Mouse (Mus musculus): ENCODE measurements at regions not wholly inside any gene's neighbourhood (a gene's known extent, or its start where the extent isn't known, plus 50 kb on each side); places are given as distances from the start of the nearest gene placed in this dataset.

DNA sequence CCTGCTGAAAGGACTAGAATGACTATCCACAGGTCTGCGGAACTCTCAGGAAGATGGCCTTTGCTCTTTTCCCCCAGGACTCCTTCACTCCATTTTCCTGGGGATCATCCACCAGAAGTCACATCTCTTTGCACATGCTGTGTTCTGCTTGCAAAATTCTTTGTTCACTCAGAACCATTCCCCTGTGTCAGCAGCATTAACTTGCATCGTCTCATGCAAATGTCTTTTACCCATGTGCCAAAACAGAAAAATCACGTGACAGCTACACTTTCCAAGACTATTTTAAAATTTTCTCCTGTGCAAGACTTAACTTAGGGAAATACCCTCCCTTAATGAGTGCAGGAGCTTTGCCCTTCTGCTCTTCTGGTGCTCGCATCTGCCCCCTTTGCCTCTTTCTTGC is 306.2 kb upstream of the Sox11 start:
- DNase-seq (ENCODE audit: extremely low read depth, insufficient read length, low spot score) = no peak

DNA sequence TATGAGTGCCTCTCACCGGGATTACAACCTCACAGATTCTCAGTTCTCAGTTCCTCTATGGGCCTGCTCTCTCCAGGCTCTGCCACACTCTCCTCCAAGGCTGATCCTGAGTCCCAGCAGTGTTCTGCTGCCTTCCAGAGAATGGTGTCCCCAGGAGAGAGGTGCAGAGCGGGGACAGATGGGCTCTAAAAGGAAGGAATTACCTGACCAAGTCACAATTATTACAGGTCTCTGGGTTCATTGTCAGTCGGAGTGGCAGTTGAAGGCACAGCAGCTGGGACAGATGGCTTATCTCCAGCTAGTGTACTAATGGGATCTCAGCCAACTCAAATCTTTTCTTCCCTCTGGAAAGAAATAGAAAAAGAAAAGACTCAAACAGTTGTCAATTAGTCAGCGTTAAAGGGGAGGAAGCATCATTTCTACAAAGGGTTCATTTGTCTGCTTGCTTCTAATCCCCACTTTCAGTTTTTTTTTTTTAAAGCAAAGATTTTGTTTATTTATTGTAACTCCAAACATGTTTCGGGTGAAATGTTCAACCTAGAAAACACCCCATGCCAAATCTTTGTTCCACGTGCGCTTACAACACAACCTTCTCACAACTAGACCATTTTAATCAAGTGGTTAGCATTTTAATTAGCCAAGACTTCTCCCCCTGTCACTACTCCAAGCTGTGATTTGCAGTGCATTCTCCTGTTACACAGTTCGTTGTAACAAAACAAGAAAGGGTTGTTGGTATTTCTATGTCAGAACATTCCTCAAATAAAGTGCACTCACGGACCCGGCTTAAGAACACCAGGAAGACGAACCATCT is 304.3 kb upstream of the Sox11 start:
- DNase-seq (ENCODE audit: extremely low read depth, insufficient read length, low spot score) = no peak

DNA sequence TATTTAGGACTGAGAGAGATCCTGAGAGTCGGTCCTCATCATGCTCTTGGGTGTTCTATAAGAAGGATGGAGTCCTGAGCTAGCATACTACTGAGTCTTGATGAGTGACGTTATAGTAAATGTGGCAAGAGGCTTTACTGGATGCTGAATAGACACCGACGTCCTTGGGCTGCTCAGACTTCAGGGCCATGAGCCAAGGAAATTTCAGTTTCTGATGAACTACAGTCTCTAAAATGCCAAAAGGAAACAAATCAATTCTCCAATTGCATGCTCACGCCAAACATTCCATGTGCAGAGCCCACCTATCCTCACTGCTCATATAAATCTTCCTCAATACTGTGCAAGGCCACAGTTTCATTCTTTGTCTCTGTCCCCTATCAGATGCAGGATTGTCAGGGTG is 277.2 kb upstream of the Sox11 start:
- no peak for DNase-seq (ENCODE audit: extremely low read depth, insufficient read length, low spot score)

DNA sequence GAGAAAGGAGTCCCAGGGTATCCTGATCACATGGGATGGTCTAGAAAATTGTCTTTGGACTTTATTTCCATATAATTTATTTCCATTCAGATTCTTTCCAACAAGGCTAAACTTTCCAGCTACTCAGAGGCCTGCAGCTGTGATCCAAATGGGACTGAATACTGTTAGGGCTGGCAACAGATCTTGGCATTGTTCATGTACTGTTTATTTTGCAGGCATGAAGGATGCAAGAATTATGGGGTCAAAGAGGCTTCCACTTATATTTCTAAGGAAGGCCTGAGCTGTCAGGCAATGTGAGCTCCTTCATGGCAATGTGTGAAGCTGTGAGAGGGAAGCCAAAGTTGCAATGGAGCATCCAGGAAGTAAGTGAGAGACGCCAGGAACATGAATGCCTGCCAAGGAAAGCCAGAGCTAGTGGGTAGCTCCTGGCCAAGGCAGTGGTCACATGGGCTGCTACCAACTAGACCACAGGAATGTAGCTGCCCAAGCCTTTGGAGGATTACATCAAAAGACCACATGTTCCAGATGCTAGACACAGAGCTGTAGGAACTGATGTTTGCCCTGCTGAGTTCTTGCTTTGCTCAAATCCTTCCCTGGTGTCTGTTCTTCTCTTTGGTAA is 261.8 kb upstream of the Sox11 start:
- DNase-seq (ENCODE audit: extremely low read depth, insufficient read length, low spot score) = peak; percentile 11

DNA sequence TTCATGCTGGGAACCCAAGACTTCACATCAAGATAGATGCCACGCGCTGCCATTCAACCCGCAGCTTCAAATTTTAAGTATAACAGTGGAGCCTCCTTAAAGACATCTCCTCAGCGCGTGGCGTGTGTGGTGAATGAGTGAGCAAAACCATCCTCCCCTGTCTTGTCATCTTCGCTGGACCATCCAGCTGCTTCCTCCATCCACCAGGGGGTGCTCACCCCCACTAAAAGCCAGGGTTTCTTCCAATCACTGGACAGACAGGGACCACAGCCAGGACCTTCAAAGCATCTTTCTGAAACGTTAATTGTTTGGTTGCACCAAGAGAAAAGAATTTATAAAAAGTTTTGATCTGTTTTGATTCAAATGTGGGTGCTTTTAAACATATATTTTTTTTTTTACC is 256.8 kb upstream of the Sox11 start:
- no peak for DNase-seq (ENCODE audit: extremely low read depth, insufficient read length, low spot score)

DNA sequence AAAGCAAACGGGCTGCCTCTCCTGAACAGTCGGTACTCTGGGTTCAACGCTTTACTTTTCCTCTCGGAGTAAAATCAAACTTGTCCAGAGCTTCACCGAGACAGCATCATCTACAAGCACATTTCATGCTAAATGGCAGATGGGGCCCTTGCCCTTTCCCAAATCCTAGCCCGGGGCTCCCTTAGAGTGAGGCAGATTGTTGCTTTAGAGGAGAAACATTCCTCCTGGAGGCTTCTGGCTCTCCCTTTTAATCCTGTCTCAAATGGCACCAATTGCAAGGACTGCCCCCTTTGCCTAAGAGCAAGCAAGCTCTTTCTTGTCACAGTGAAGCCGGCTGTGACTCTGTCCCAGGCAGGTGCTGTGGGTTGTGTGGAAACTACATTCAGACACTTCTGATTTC is 255.5 kb upstream of the Sox11 start:
- no peak for DNase-seq (ENCODE audit: extremely low read depth, insufficient read length, low spot score)

DNA sequence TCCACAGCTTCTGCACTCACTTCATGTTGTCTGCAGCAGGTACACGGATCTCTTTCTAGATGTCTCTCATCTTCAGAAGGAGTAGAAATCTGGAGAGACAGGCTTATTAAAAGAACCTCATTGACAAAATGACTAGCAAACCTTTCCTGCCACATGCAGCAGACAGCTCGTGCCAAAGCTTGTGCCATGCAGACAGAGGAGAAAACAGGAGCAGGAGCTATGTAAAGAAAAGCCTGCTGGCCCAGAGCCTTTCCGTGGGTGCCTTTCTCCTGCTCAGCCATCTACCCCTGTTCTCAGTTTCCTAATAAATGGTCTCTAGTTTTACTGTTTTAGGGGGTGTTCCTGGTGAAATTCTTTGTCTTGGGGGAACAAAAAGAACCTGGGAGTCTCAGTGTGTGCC is 254.9 kb upstream of the Sox11 start:
- no peak for DNase-seq (ENCODE audit: extremely low read depth, insufficient read length, low spot score)

DNA sequence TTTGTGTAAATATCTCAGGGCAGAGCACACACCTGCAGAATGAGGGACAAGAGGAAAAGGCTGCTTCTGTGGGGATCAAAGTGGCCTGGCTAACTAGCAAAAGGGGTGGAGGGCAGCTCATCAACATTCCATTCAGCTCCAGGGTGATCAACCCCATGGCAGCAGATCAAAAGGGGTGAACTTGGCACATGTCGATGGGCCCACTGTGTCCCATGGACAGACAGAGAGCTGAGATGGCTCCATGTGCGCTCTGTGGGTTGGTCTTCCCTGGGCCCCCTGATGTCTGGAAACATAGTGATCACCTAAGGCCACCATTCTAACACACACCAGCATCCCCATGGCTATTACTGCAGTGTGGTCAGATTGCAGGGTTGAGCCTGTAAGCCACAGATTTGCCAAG is 253.2 kb upstream of the Sox11 start:
- DNase-seq (ENCODE audit: extremely low read depth, insufficient read length, low spot score) = no peak

DNA sequence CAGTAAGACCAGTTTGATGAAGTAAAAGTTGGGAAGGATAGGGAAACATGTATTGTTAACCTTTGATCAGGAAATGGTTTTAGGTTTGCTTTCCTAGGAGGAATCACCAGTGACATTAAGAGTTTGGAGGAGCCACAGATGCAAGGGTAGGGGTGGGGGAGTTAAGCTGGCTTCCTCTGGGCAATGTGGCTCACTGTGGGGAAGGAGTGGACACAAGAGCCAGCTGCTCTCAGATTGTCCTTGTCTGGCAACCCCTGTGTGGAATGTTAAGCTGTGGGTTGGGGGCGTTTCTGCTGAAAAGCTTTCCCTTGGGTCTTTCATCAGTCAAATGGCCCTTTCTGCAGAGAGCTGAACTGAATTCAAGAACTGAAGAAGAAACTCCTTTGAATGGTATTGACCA is 251.1 kb upstream of the Sox11 start:
- DNase-seq (ENCODE audit: extremely low read depth, insufficient read length, low spot score) = no peak

DNA sequence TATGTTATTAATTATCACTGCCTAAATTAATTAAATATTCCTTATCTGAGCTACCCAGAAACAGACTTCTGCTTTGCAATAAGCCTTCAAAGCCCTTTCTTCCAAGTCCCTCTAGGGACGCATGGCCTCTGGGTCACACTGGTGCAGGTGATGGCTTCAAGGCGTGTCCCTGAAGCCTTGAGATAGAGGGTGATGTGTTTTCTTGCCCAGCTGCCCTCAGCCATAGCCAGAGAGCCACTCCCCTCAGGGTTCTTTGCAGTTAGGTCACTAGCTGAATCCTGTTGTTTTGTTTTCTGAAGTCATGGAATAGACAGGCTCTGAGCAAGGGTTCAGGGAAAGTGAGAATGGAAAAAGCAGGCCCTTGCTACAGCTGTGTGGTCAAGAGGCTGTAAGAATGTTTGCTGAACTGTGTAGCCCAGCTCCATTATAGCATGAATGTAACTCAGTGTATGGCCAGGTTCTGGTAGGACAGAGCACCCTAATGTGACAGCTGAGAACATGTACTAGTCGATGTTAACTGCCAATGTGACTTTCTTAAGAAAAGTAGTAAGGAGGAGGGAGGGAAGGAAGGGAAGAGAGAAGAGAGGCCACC is 233.8 kb upstream of the Sox11 start:
- no peak for DNase-seq (ENCODE audit: extremely low read depth, insufficient read length, low spot score)

DNA sequence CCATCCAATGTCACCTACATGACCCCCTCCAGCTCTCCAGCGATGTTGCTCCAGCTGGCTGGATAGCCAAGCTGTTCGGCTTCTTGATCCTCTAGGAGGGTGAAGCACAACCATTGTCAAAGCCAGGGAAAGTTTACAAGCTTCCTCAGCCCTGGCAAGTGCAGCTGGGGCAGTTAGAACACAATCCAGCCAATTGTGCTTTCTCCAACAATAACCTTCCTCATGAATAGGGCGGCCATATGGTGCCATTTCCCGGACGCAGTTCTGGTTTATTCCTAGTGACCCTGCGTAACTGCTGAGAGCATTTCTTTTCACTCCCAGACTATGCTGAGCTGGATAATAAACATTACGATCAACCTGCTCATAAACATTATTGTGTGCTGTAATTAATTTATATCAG is 233.3 kb upstream of the Sox11 start:
- no peak for DNase-seq (ENCODE audit: extremely low read depth, insufficient read length, low spot score)

DNA sequence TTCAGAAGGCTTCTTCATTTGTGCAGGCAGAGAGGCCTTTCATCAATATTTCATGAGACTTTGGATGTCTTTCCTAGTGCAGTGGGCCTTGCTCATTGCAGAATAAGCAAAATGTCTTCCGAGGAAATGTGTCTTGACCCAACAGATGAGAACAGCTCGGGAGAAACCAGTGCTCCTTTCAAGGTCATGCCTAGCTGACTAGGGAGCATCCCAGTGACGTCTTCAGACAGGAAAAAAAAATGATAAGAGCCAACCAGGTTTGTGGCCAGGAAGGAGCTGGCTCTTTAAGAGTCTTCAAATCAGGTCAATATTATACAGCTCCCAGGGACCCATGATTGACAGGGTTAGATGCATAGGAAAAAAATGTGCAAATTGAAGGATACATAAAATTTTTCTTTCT is 224.9 kb upstream of the Sox11 start:
- DNase-seq (ENCODE audit: extremely low read depth, insufficient read length, low spot score) = no peak

DNA sequence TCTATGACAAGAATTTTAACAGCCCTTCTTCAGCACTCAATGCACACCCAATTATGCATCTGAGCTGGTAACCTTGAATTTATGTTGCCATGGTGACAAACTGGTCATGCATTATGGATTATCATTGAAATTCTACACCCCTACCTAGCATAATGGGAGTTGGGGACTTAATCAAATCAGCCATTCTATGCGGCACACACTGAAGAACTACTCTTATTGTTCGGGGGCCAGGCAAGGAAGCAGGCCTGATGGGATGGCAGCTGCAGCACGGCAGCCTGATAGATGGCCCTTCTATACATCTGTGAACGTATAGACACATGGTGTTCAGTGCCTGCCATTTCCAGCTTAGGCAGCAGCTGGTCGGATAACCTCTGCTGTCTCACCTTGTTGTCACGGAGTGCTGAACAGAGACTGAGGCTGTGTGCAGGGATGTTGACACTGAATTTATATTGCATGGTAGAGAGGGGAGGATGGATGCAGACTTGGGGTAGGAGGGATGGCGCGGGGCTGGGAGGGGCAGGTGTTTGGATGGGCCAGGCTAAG is 223.7 kb upstream of the Sox11 start:
- DNase-seq (ENCODE audit: extremely low read depth, insufficient read length, low spot score) = no peak

DNA sequence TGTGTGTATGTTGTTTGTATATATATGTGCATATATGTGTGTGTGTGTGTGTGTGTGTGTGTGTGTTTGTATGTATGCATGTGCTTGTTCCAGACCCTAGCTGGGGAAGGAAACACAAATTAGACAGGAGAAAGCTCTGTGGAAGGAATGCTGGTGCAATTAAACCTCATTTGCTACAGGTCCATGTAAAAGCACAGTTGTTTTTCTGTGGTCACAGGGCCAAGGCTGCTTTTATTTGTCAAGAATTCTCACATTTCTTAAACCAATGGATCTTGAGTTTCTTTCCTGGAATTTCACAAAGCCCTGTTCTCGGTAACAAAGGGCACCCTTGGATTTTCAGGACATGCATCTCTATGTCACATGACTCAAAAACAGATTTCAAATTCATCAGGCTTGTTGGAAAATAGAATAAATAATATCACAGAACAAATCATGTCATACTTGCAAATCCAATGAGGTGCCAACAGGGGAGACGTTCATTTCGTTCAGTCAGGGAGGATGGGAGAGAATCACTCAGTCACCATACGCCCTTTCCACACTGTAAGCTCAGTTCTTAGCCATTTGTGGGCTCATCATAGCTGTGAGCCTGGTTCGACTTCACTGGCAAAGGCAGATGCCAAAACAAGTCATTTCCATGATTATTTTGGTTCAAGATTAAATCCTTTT is 222.4 kb upstream of the Sox11 start:
- no peak for DNase-seq (ENCODE audit: extremely low read depth, insufficient read length, low spot score)

DNA sequence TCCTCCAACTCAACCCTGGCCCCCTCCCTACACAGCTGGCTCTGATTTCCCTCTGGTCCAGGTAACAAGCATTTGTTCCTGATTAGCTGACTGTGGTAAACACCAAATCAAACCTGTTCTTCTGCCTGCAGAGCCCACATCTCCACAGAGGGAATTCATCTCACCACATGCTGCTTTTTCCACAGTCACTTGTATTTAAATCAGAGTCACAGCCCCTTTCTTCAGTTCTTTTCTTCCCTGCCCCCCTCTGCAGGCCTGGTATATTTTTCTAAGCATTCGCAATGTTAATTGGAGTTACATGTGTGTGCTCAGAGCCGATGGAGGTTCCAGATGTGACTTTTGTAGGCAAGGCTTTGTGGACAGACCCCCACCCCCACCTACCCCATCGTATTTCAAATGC is 221.5 kb upstream of the Sox11 start:
- no peak for DNase-seq (ENCODE audit: extremely low read depth, insufficient read length, low spot score)

DNA sequence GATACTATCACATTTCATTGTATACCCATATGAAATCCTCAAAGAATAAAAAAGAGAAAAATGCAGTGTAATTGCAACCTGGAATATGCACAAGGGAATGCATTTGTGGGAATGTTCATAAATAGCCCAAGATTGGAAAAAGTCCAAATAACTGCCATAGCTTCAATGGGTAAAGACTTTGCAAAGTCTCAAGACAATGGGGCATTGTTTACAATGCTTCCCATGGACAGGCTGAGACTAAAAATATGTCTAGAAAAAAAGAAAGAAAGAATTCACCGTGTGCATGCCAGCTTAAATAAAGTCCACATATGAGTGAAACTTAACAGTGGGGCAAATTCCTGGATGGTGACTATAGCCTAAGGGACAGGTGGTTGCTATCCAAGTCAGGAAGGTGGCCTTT is 210.4 kb upstream of the Sox11 start:
- DNase-seq (ENCODE audit: extremely low read depth, insufficient read length, low spot score) = no peak

DNA sequence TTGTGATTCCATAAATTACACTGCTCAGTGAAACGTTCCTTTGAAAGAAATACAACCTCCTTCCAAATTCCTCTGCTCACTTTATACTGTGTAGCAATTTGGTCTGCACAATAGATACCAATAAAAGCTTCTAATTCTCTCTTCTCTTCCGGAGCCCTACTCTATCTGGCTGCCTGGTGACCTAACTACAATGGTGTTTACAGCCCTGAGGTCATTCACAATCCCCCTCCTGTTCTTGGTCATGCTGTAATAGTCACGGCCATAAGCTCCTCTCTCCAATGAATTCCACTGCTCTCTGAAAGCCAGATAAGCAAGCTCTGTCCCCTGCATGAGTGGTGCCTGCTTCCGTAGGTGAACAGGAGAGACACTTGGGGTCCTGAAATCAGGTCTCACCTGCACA is 195.8 kb upstream of the Sox11 start:
- DNase-seq (ENCODE audit: extremely low read depth, insufficient read length, low spot score) = no peak

DNA sequence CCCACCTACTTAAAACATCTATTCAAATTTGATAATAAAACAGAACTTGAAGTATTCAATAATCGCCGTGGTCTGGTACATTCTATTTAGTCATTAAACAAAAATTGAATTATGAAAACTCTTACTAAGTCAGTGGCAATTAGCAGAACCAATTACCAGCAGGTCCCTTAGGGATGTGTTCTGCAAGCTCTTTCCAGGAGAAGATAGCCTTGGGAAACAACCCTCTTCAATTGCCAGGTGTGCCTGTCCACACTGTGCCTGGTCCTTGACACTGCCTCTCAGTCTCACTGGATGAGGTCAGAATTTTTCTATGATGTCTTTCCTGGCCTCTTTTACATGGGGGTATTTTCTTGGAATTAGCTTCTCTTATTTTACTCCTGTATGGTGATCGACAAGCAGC is 195.1 kb upstream of the Sox11 start:
- no peak for DNase-seq (ENCODE audit: extremely low read depth, insufficient read length, low spot score)

DNA sequence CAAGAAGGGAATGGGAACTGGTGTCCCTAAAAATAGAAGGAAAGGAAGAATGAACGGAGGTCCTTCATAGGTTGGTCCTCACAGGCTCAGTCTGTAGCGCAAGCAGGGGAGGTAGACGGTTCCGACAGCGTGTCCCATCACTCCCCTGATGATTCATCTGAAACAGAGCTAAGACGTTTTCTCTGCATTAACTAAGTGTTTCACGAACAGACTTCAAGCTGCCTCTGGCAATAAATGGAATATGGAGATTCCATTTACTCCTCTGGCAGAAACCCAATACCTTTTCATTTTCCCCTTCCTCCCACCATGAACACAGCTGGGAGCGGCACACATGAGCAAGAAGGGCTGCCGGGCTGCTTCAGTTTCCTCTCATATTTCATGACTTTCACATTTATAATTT is 194.6 kb upstream of the Sox11 start:
- DNase-seq (ENCODE audit: extremely low read depth, insufficient read length, low spot score) = no peak

DNA sequence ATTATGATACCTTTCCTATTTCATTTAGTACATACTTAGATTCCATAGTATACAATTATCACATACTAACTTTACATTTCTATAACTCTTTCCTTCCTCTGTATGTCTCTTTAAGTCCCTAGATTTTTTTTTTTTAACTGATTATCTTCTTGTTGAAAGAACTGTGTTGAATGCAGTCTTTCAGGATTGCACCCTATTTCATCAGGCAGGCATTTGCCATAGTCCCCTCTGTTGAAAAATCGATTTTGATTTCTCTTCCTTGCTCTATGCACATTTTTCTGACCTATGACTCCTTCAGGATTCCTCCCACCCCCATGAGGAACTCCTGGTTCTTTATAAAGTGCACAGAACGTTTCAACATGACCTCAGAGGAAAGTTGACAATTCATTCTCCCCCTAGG is 183.2 kb upstream of the Sox11 start:
- no peak for DNase-seq (ENCODE audit: extremely low read depth, insufficient read length, low spot score)

DNA sequence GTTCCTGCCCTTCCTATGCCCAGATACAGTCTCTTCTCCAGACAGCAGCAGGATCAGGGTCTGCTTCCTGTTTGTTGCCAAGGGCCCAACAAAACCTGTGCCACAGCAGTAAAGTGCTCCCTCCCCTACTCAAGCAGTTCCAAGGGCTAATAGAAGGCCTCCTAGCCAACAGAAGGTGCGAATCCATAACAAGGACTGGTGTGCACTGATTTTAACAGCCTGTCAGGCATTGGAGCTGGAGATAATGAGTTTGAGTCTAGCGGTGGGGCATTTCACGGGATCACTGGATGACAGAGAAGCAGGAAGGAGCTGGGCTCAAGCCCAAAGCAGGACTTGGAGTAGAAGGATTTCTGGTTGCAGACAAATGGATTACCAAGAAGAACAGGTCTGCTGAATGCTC is 170.9 kb upstream of the Sox11 start:
- no peak for DNase-seq (ENCODE audit: extremely low read depth, insufficient read length, low spot score)

DNA sequence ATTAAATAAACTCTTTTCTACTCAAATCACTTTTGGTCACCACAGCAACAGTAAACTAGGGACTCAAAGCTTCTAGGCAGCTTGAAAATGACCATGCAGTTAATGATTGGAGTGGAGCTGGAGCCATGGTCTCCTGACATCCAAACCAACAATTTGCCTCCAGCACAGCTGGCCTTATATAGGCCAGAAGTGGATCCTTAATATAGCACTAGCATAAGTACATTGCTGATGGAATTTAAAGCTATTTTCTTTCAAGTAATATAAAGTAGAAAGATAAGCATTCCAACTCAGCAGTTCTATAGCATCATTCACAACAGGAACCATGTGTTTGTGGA is 165.8 kb upstream of the Sox11 start:
- DNase-seq (ENCODE audit: extremely low read depth, insufficient read length, low spot score) = no peak
